Mouse (Mus musculus): ENCODE measurements around the gene Rundc3a.
A peak's percentile ranks its signal among the peaks of the same experiment; 100 is the strongest.
"Not testable (repeated sequence)": the region's sequence is repeated elsewhere in the genome, so short reads cannot be mapped to it uniquely, and the experiment has no call there.

Rundc3a gene

DNA sequence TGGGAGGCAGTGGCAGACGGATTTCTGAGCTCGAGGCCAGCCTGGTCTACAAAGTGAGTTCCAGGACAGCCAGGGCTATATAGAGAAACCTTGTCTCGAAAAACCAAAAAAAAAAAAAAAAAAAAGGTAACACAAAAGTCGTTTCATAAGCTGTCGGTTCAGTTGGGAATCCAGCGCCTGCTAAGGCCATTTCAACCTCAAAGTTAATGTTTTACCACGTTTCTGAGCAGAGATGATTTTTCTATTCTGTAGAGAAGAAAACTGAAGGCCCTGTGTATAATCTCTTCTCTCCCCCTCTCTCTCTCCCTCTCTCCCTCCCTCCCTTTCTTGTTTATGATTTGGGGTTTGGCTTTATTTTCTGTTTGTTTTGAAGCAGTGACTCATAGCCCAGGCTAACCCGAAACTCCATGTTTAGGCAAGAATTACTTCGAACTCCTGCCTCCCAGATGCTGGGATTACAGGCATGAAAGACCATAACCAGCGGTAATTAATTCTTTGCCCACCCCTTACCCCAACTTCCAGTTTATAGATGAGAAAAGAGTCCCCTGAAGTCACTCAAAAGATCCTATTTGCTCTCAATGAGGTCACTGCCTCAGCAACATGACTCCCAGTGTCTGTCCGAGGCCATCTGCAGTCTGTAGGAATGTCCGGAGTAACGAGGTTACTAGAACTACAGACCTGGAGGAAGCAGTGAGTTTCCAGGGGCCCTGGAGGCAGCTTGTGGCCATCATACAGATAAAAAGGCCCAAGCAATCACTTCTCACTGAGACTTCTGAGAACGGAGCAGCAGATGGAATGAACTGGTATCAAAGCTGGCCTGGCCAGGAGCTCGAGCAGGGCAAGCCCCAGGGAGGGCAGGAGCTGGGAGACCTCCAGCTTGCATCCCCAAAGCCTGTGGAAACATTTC, 15.9 kb downstream of the Rundc3a start:
- no peak for DNase-seq (ENCODE audit: low spot score in 2 of 2)

DNA sequence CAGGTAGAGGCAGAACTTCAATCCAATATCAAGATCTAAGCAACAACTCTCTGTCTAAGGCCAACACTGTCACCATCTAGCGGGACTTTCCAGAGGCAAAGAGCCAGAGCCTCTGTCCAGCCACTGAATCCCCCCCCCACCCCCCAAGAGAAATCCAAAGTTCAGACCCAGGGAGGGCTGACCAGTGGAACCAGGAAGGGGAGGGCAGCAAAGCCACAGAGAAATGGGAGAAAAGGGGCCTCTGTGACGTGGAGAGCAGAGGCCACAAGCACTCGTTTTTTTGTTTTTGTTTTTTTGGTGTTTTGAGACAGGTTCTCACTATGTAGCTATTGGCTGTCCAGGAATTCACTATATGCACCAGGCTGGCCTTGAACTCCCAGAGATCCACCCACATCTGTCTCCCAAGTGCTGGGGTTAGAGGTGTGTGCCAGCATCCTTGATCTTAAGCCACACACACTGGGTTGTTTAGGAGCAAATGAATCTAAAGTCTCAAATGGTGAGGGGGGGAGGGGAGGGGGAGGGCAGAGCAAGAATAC, 16.7 kb downstream of the Rundc3a start:
- DNase-seq (ENCODE audit: low spot score in 2 of 2) = no peak

DNA sequence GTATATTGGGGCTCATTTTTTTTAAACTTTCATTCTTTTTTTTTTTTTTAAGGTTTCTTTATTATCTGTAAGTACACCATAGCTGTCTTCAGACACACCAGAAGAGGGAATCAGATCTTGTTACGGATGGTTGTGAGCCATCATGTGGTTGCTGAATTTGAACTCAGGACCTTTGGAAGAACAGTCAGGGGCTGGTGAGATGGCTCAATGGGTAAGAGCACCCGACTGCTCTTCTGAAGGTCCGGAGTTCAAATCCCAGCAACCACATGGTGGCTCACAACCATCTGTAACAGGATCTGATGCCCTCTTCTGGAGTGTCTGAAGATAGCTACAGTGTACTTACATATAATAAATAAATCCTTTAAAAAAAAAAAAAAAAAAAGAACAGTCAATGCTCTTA, 17.1 kb downstream of the Rundc3a start:
- DNase-seq (ENCODE audit: low spot score in 2 of 2) = not testable (repeated sequence)

DNA sequence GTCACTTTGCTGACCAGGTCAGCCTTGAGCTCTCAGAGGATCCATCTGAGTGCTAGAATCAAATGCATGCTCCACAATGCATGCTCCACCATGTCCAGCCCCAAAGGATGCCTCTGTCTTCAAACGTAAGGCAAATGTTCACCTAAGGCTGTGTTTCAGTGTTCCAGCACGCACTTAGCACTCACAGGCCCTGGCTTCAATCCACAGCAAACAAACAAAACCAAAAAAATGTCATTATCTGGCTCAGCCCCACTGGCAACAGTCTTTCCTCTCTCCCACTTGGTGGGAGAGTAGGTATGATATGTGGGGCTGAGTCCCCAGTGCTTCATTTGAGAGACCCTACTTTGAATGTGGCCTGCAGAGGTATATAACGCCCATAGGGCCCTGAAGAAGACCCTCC, 17.9 kb downstream of the Rundc3a start:
- DNase-seq (ENCODE audit: low spot score in 2 of 2) = no peak

DNA sequence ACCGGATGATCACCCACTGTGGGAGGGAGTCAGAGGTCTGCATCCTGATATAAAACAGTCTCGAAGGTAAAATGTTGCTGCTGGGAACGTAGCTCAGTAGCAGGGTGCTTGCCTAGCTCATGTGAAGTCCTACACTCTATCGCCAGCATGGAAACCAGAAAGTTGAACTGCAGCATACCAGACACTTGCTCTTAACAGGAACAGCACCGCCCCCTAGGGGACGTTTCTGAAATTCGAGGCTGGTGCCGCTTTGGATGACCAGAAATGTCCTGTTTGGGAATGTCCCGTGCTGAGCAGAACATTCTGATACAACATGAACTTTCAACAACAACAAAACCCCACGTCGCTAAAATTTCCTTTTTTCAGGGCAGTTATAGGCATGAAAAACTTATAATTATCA, 18.5 kb downstream of the Rundc3a start:
- peak in 1 of 2 experiments; percentile 83 for DNase-seq (ENCODE audit: low spot score in 2 of 2)

DNA sequence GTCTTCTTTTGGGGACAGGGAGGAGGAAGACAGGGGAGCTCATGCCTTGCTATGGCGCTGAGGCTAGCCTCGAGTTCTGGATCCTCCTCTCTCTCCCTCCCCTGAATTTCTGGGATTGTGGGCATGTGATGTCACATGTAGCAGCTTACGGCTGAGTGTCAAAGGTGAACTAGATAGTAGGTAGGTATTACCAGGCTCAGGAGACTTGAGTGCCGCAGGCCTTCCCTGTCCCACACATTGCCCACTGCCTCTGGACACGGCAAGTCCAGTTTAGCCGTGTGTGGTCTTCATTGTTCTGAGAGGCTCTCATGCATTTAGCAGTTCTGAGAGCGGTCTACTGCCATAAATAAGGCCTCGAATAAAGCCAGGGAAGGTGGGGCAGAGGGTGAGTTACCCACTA, 19.9 kb downstream of the Rundc3a start:
- no peak for DNase-seq (ENCODE audit: low spot score in 2 of 2)

DNA sequence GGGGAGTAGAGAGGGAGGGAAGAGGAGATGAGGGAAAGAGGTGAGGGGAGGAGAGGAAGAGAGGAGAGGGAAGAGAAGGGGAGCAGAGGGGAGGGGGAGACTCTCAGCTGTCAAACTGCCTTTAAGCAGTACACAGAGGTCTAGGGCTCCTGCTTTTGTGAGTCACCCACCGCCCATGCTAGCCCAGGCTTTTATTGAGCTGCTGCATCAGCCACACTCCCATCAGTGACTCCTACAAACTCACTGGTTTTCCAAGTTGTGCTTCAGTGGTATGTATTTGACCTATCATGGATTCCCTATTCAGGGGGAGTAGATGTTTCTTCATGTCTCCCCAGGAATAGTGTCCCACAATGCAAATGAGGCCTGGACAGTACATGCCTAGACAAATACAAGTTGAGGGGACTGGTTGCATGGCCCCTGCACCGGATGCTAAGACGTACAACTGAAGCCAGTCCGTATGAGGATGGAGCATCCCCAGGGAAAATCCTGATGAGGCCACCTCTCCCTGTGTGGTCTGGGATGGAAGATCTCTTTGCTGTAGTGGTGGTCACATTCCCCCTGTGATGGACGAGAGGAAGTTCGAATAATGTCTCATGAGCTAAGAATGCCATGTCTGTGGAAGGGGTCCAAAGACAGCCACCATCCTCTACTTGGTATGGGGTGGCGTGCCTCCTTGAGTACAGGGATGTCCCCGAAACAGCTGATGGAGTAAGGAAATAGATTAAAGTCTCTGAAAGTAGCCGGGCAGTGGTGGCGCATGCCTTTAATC, 22.0 kb downstream of the Rundc3a start:
- DNase-seq (ENCODE audit: low spot score in 2 of 2) = no peak

DNA sequence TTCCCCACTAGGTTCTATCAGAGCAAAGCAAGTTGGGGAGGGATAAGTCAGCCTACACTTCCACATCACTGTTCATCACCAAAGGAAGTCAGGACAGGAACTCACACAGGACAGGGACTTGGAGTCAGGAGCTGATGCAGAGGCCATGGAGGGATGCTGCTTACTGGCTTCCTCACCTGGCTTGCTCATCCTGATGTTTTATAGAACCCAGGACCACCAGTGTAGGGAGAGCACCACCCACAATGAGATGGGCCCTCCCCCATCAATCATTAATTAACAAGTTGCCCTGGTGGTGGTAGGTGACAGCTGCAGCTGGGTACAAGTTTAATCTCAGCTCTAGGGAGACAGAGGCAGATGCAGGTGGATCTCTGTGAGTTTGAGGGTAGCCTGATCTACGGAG, 24.0 kb downstream of the Rundc3a start:
- no peak for DNase-seq (ENCODE audit: low spot score in 2 of 2)

DNA sequence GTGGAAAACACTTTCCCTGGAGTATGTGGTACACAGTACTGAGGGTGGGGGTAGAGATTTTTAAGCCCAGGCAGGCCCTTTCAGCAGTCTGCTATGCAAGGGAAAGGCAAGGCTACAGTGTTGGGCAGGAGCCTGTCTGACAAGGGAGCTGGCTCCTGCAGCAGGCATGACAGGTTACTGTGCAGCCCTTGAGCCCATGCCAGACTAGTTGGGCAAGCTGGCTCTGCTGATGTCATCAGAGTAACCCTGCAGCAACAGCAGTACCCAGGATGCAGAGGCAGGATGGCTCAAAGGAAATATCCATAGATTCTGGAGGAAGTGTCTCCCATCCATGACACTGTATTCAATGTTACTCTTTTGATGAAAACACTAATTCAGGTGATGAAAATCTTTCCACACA, 25.7 kb downstream of the Rundc3a start:
- no peak for DNase-seq (ENCODE audit: low spot score in 2 of 2)

DNA sequence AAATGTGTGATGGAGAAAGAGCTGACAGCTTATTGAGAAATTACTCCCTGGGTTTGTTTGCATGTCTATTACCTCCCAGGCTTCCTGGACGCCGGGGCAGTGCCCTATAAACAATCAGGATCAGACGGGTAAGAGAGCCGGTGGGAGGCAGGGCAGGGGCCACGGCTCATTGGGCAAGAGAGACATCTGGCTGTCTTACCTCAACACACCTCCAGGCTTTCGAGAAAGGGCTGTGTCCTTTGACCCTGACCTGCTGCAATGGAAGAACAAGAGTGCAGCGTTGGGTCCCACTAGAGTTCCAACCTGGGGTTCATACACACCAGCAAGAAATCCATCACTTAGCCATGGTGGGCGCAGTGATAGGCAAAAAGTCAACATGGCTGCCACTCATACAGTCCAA, 28.4 kb downstream of the Rundc3a start:
- no peak for DNase-seq (ENCODE audit: low spot score in 2 of 2)

DNA sequence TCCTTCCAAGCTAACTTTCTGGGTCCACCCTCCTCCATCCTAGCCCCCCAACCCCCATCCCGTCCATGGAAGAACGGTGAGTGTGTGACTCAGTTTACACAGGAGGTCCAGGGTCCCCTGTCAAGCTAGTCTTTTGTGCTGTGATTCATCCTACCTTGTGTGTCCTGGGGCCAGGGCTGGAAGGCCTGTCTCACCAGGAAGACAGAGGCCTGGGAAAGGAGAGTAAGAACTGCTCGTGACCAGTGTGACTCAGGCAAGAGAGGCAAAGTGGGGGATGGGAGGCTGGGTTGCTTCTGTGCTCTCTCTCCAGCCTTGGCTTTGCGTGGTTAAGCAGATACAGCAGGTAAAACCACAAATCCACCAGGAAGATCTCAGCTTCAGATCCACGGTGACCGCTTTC, 31.5 kb downstream of the Rundc3a start:
- no peak for DNase-seq (ENCODE audit: low spot score in 2 of 2)

DNA sequence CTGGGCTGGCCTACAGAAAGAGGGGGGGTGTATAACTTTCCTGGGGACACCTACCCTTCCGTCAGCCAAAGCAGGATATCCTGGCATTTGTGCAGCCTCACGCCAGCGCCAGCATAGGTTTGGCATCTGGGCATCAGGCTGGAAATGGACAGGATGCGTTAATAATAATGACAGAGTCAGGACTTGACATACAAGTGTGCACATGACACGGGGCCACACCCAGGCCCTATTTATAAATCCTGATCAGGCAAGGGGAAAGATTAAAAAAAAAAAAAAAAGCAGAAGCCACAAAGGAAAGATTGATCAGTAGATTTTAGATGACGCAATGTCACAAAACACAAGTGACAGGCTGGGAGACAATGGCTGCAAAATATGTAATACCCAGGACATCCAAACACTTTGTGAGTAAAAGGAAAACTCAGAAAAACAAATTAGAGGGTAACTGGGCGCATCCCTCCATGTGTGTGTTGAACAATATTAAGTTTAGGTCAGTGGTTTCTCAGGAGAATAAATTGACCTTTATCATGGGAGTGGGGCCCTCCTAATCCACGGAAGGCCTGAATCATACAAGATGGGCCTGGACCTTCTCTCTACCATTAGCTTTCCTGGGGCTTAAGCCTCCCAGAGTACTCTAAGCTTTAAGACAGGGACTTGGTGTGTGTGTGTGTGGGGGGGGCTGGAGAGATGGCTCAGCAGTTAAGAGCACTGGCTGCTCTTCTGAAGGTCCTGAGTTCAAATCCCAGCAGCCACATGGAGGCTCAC, 32.5 kb downstream of the Rundc3a start:
- no peak for DNase-seq (ENCODE audit: low spot score in 2 of 2)

DNA sequence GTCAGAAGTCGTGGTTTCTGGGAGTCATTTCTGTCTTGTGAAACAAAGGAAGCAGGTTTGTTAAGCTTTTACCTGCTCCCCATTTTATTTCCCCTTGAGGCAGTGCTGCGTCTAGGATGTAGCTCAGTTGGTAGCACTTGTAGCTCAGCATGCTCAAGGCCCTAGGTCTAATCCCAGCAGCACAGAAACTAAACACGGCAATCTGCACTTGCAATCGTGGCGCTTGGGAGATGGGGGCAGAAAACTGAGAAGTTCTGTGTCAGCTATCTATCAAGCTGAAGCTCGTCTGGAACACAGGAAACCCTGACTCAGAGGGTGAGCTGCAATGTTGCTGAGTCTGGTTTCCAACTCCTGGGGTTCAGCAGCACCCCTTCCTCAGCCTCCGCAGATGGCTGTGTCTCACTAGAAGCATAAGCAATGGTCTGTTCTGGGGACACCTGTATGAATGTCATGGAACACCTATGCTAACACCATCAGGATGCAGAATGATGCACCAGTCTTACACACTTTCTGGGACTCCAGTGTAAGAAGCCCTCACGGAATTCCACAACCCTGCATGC, 35.9 kb downstream of the Rundc3a start:
- DNase-seq (ENCODE audit: low spot score in 2 of 2) = no peak

DNA sequence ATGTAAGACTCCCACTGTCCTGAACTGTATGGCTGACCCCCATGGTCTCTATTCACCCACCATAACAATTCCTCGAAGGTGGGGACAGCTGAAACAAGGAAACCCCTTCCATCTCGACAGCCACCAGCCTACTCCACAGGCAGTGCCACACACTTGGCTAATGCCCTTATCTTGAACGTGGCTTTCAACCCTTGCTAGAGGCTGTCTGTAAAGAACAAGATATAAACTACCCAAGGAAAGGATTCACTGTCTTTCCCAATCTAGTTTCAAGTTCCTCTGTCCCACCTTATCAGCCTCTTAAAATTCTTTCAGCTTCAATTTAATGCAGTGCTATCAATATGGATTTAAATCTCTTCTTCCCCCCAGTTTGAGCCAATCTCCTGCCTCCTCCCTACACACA, 36.3 kb downstream of the Rundc3a start:
- DNase-seq (ENCODE audit: low spot score in 2 of 2) = no peak

DNA sequence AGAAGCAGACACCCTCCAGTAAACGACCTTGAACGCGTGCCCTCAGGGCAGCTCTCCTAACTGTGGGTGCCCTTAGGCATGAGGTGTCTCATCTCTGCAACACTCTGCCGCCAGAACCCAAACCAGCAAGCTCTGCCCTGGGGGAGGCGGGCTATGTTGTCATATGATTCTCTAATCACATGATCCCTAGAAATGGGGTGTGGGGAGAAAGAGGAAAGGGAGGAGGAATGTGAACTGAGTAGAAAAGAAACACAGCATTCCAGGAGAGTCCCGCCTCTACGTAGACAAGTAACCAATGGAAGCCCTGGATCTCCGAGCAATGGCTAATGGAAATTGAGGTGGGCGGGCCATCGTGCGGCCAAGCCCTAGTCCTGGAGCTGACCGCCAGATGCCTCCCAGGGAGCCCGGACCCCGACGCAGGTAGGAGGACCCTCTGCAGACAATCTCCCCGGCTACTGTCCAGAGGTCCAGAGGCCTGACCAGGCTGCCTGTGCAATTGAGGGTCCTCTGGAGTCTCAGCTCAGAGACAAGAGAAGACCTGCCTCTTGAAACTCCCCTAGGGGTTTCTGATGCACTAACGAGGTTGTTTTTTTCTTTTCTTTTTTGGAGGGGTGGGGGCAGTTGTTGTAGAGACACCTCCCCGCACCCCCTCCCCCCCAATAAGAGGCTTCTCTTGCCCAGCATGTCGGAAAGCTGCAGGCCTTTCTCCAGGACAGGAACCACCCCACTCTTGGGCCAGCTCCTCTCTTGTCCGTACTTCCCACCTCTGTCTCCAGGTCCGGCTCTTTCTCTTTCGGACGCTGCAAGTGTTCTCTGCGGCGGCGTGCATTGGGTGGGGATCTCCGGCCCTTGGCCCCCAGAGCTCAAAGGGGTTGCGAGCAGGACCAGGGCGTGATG, 37.2 kb downstream of the Rundc3a start, which contains the start of gene Grn:
Gene Grn (plus strand): TSS at position 195 of the 897 bp plus-strand sequence.
- DNase-seq (ENCODE audit: low spot score in 2 of 2) = peak; percentile 87 to 93

DNA sequence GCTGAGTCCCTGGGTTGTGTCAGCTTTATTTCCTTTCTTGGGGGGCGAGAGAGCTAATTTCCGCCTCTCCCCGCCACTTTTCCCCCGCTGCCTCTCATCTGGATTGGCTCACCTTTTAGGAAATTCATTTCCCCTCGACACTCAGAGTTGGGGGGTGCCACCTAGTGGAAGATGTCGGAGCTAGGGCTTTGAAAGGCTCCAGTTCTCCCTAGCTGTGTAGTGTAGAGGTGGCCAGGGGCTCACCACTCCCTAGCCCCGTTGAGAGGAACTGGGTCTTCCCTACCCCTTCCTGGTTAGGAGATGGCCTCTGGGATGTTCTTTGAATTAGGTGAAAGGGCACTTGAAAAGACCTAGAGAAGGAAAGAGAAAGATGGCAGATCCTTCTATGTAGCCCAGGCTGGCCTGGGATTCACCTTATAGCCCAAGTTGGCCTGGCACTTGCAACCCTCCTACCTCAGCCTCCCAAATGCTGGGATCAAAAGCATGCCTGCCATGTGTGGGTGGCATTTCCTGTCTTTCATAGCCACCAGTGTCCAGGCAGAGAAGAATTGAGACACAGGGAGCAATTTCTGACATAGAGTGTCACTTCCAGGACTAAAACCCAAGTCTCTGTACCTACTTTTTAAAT, 37.9 kb downstream of the Rundc3a start:
- peak in 1 of 2 experiments; percentile 78 for DNase-seq (ENCODE audit: low spot score in 2 of 2)

DNA sequence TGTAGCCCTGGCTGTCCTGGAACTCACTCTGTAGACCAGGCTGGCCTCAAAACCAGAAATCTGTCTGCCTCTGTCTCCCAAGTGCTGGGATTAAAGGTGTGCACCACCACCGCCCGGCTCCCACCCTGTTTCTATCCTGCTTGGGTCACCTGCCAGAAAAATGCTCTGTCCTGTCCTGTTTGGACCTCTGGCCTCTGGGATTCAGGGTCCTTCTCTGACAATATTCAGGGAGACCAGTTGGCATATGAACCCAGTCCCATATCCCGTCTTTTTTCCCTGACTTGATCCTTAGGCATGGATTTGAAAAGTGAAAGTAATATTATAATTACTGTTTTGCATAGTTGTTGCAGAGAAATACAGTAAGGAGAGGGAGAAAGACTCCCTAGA, 38.5 kb downstream of the Rundc3a start:
- DNase-seq (ENCODE audit: low spot score in 2 of 2) = no peak

DNA sequence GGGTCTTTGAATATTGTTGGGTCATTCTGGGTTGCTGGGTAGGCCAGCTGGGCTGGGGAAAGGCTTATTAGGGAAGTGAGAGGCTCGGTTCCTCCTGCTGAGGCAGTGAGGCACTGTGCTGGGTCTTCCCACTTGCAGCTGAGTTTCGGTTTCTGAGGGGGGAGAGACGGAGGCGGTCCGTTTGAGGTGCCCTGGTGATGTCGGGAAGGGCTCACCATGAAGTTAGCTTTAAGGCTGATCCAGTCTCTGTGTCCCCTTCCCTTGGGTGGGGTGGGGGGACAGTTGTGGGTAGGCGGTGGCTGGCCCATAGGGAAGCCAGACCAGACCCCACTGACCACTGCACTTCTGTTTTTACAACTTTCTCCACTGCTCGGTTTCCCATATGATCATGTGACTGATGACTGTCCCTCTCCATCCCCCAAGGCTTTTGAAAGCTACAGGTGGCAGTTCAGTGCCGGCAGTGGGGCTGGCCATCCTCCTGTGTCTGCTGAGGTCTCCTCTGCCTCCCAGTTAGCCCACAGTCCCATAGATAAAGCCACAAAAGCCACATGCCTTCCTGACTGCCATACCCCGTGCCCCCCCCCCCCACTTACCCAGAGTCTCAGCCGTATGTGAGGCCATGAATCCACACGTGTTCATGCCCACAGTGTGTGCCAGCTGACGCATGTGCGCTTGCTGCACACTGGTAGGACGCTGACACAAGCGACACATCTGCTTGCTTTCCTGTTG, 39.1 kb downstream of the Rundc3a start:
- DNase-seq (ENCODE audit: low spot score in 2 of 2) = peak in 1 of 2 experiments; percentile 24

DNA sequence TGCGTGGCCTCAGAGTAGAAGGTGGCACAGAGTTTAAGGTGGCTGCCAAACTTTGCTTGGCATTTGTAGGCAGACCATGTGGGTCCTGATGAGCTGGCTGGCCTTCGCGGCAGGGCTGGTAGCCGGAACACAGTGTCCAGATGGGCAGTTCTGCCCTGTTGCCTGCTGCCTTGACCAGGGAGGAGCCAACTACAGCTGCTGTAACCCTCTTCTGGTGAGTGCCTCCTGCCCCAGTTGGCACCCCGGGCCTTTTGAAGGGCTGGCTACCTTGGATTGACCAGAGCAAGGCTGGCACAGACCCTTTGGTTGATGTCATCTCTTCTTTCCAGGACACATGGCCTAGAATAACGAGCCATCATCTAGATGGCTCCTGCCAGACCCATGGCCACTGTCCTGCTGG, 39.7 kb downstream of the Rundc3a start:
- DNase-seq (ENCODE audit: low spot score in 2 of 2) = no peak
